Mouse (Mus musculus) brain, embryonic 14.5 days (tissue): ENCODE results near the gene Tmem39a.

Experiments used
- CTCF ChIP-seq: fragments of 200-500 bp; IDR thresholded peaks from 2 replicates; pipeline ENCODE4 v1.5.1; 2012; ENCODE audit warnings: inconsistent platforms, mild to moderate bottlenecking, moderate library complexity, borderline replicate concordance; ENCODE audit not compliant: insufficient read depth, insufficient read length; ENCODE audit errors: extremely low read depth
- POLR2A ChIP-seq: fragments of 200-500 bp; IDR thresholded peaks from 2 replicates; pipeline ENCODE4 v1.6.1; 2012; ENCODE audit warnings: mild to moderate bottlenecking, inconsistent platforms, borderline replicate concordance; ENCODE audit not compliant: poor library complexity, insufficient read depth, insufficient read length, severe bottlenecking; ENCODE audit errors: extremely low read depth

DNA sequence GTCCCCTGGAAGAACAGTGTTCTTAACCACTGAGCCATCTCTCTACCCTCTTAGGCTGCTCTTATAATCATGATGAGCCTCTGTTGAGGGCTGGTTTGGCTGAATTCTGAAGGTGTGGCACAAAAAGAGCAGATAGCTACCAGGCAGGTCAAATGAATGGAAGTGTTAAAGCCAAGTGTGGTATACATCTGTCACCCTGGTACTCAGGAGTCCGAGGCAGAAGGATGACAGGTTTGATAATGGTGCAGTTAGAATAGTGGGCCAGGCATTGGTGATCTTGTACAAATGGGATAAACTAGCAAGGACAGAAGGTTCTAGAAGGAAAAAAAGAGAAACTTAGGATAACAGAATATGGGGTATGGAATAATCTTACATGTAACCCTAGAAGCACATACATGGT is 35.9 kb downstream of the Tmem39a start:
- TF ChIP-seq POLR2A: no peak
- no peak for TF ChIP-seq CTCF
